Mouse (Mus musculus): Measurements from ENCODE around the gene Traf3. TPM values are rescaled to one million over a fixed set of nuclear protein-coding genes. Genes with fewer than 3 reads are reported as not detected.

Gene Traf3
- total RNA-seq, 4 experiments from 2014 or later = 8.7 to 20.0 (median 12.9) TPM

- no peak for DNase-seq (ENCODE audit: low spot score in 2 of 2)
Observed at GRCm38 (mm10) chr12:111249095-111249494, 82.9 kb downstream of the Traf3 start.

- no peak for DNase-seq (ENCODE audit: low spot score in 2 of 2)
Observed at GRCm38 (mm10) chr12:111250116-111250515, 83.9 kb downstream of the Traf3 start.

- DNase-seq (ENCODE audit: low spot score in 2 of 2) = no peak
Observed at GRCm38 (mm10) chr12:111251227-111251626, 85.1 kb downstream of the Traf3 start.

GRCm38 (mm10) chr12:111263650-111264049 is 97.5 kb downstream of the Traf3 start:
- no peak for DNase-seq (ENCODE audit: low spot score in 2 of 2)

GRCm38 (mm10) chr12:111265212-111265611 is 99.0 kb downstream of the Traf3 start:
- DNase-seq (ENCODE audit: low spot score in 2 of 2) = no peak

- DNase-seq (ENCODE audit: low spot score in 2 of 2) = no peak
Observed at GRCm38 (mm10) chr12:111266592-111266991, 100.4 kb downstream of the Traf3 start.

GRCm38 (mm10) chr12:111267673-111268325 is 101.6 kb downstream of the Traf3 start:
- no peak for DNase-seq (ENCODE audit: low spot score in 2 of 2)

- no peak for DNase-seq (ENCODE audit: low spot score in 2 of 2)
Observed at GRCm38 (mm10) chr12:111270629-111271277, 104.6 kb downstream of the Traf3 start, which contains the start of gene Amn. TSS of gene Amn (plus strand) at chr12:111271095.

- DNase-seq (ENCODE audit: low spot score in 2 of 2) = no peak
Observed at GRCm38 (mm10) chr12:111271406-111271805, 105.2 kb downstream of the Traf3 start.

GRCm38 (mm10) chr12:111271966-111272365 is 105.8 kb downstream of the Traf3 start:
- DNase-seq (ENCODE audit: low spot score in 2 of 2) = no peak

GRCm38 (mm10) chr12:111272420-111272819 is 106.2 kb downstream of the Traf3 start:
- peak; percentile 54 to 60 for DNase-seq (ENCODE audit: low spot score in 2 of 2)

- DNase-seq (ENCODE audit: low spot score in 2 of 2) = no peak
Observed at GRCm38 (mm10) chr12:111274006-111274405, 107.8 kb downstream of the Traf3 start.

- no peak for DNase-seq (ENCODE audit: low spot score in 2 of 2)
Observed at GRCm38 (mm10) chr12:111274447-111275149, 108.4 kb downstream of the Traf3 start.

- no peak for DNase-seq (ENCODE audit: low spot score in 2 of 2)
Observed at GRCm38 (mm10) chr12:111275150-111275841, 109.1 kb downstream of the Traf3 start.

- DNase-seq (ENCODE audit: low spot score in 2 of 2) = peak in 1 of 2 experiments; percentile 61
Observed at GRCm38 (mm10) chr12:111276371-111276770, 110.2 kb downstream of the Traf3 start.

- no peak for DNase-seq (ENCODE audit: low spot score in 2 of 2)
Observed at GRCm38 (mm10) chr12:111283573-111283972, 117.4 kb downstream of the Traf3 start.

GRCm38 (mm10) chr12:111284532-111284931 is 118.4 kb downstream of the Traf3 start:
- DNase-seq (ENCODE audit: low spot score in 2 of 2) = no peak

- peak; percentile 41 to 69 for DNase-seq (ENCODE audit: low spot score in 2 of 2)
Observed at GRCm38 (mm10) chr12:111293025-111293424, 126.9 kb downstream of the Traf3 start.

- no peak for DNase-seq (ENCODE audit: low spot score in 2 of 2)
Observed at GRCm38 (mm10) chr12:111301322-111302017, 135.3 kb downstream of the Traf3 start.

- DNase-seq (ENCODE audit: low spot score in 2 of 2) = no peak
Observed at GRCm38 (mm10) chr12:111302018-111302345, 135.8 kb downstream of the Traf3 start.

GRCm38 (mm10) chr12:111303702-111304337 is 137.7 kb downstream of the Traf3 start:
- no peak for DNase-seq (ENCODE audit: low spot score in 2 of 2)
